Mouse (Mus musculus): ENCODE data around the gene Med17. TPM values are rescaled to one million over a fixed set of nuclear protein-coding genes. Genes with fewer than 3 reads are reported as not detected.
"Not testable (repeated sequence)": the region's sequence is repeated elsewhere in the genome, so short reads cannot be mapped to it uniquely, and the experiment has no call there.

Med17 gene
- polyA plus RNA-seq, 1 experiment from 2014 or later, result 20.5 TPM

GRCm38 (mm10) chr9:15302006-15302405, 22.3 kb upstream of the Med17 start:
- whole genome bisulfite sequencing, result 75% methylated on average over 6 of the region's 6 CpGs
- not testable (repeated sequence) for H3K9ac ChIP-seq (ENCODE audit: low read length); H3K36me3 ChIP-seq (ENCODE audit: control insufficient read depth, insufficient read depth, low read length); H3K4me2 ChIP-seq (ENCODE audit: low read length); ATAC-seq (ENCODE audit: insufficient number of reproducible peaks, insufficient read depth, low FRiP score, low read depth); H3K27me3 ChIP-seq (ENCODE audit: control insufficient read depth, insufficient read depth, low read length); H3K4me1 ChIP-seq (ENCODE audit: control insufficient read depth in 2 of 2, insufficient read depth in 2 of 2, low read length in 2 of 2); H3K27ac ChIP-seq (replicated peaks in 1 of 2; ENCODE audit: control insufficient read depth in 1 of 2, insufficient read depth in 1 of 2, low read depth in 2 of 2, low read length in 2 of 2); H3K4me3 ChIP-seq (ENCODE audit: control insufficient read depth in 1 of 2, insufficient read depth in 1 of 2, low read depth in 1 of 2, low read length in 2 of 2); H3K9me3 ChIP-seq (ENCODE audit: control insufficient read depth, low read length)

GRCm38 (mm10) chr9:15301399-15301798, 21.7 kb upstream of the Med17 start:
- Histone ChIP-seq H3K9ac (ENCODE audit: low read length) (0 out of 2 replicates have a peak overlapping the region, but pooled peaks have one; percentile 30), H3K4me3 (ENCODE audit: control insufficient read depth in 1 of 2, insufficient read depth in 1 of 2, low read depth in 1 of 2, low read length in 2 of 2) (no peak overlapping the region), H3K27ac (replicated peaks in 1 of 2; ENCODE audit: control insufficient read depth in 1 of 2, insufficient read depth in 1 of 2, low read depth in 2 of 2, low read length in 2 of 2) (peak overlapping the region; percentile 56 to 65), H3K4me2 (ENCODE audit: low read length) (peak overlapping the region; percentile 17; the same call in 1 of the 2 replicates), H3K9me3 (ENCODE audit: control insufficient read depth, low read length) (no peaks in the 10 kb centered on the region), H3K36me3 (ENCODE audit: control insufficient read depth, insufficient read depth, low read length) (peaks cover 10% of the 10 kb centered on the region; the same call in 1 of the 2 replicates), H3K27me3 (ENCODE audit: control insufficient read depth, insufficient read depth, low read length) (no peaks in the 10 kb centered on the region), H3K4me1 (ENCODE audit: control insufficient read depth in 2 of 2, insufficient read depth in 2 of 2, low read length in 2 of 2) (peaks cover 0 to 2% of the 10 kb centered on the region in 2 experiments; a peak in 1 of 4 replicates)
- WGBS, result 52% methylated on average over 6 of the region's 6 CpGs
- ATAC-seq (ENCODE audit: insufficient number of reproducible peaks, insufficient read depth, low FRiP score, low read depth), result no peak

GRCm38 (mm10) chr9:15300056-15300455, 20.3 kb upstream of the Med17 start:
- Histone ChIP-seq H3K36me3 (ENCODE audit: control insufficient read depth, insufficient read depth, low read length) (peaks cover 10% of the 10 kb centered on the region; the same call in 1 of the 2 replicates), H3K4me3 (ENCODE audit: control insufficient read depth in 1 of 2, insufficient read depth in 1 of 2, low read depth in 1 of 2, low read length in 2 of 2) (no peak overlapping the region), H3K27ac (replicated peaks in 1 of 2; ENCODE audit: control insufficient read depth in 1 of 2, insufficient read depth in 1 of 2, low read depth in 2 of 2, low read length in 2 of 2) (no peak overlapping the region), H3K4me1 (ENCODE audit: control insufficient read depth in 2 of 2, insufficient read depth in 2 of 2, low read length in 2 of 2) (peaks cover 0 to 2% of the 10 kb centered on the region in 2 experiments; a peak in 1 of 4 replicates), H3K27me3 (ENCODE audit: control insufficient read depth, insufficient read depth, low read length) (no peaks in the 10 kb centered on the region), H3K9ac (ENCODE audit: low read length) (no peak overlapping the region), H3K4me2 (ENCODE audit: low read length) (no peak overlapping the region), H3K9me3 (ENCODE audit: control insufficient read depth, low read length) (no peaks in the 10 kb centered on the region)
- no peak for ATAC-seq (ENCODE audit: insufficient number of reproducible peaks, insufficient read depth, low FRiP score, low read depth)
- 84% methylated on average over 5 of the region's 5 CpGs for WGBS

- 56% methylated on average over 2 of the region's 2 CpGs for WGBS
- peaks cover 0 to 2% of the 10 kb centered on the region in 2 experiments; a peak in 1 of 4 replicates for H3K4me1 ChIP-seq (ENCODE audit: control insufficient read depth in 2 of 2, insufficient read depth in 2 of 2, low read length in 2 of 2)
- H3K27me3 ChIP-seq (ENCODE audit: control insufficient read depth, insufficient read depth, low read length), result no peaks in the 10 kb centered on the region
- H3K27ac ChIP-seq (replicated peaks in 1 of 2; ENCODE audit: control insufficient read depth in 1 of 2, insufficient read depth in 1 of 2, low read depth in 2 of 2, low read length in 2 of 2), result no peak overlapping the region
- no peak overlapping the region for H3K4me2 ChIP-seq (ENCODE audit: low read length)
- no peaks in the 10 kb centered on the region for H3K9me3 ChIP-seq (ENCODE audit: control insufficient read depth, low read length)
- ATAC-seq (ENCODE audit: insufficient number of reproducible peaks, insufficient read depth, low FRiP score, low read depth), result no peak
- H3K36me3 ChIP-seq (ENCODE audit: control insufficient read depth, insufficient read depth, low read length), result peaks cover 10% of the 10 kb centered on the region; the same call in 1 of the 2 replicates
- no peak overlapping the region for H3K9ac ChIP-seq (ENCODE audit: low read length)
- no peak overlapping the region for H3K4me3 ChIP-seq (ENCODE audit: control insufficient read depth in 1 of 2, insufficient read depth in 1 of 2, low read depth in 1 of 2, low read length in 2 of 2)
Measured at GRCm38 (mm10) chr9:15298451-15298850, 18.7 kb upstream of the Med17 start.

GRCm38 (mm10) chr9:15297112-15297511, 17.4 kb upstream of the Med17 start:
- H3K36me3 ChIP-seq (ENCODE audit: control insufficient read depth, insufficient read depth, low read length), result peaks cover 10% of the 10 kb centered on the region; the same call in 1 of the 2 replicates
- no peak for ATAC-seq (ENCODE audit: insufficient number of reproducible peaks, insufficient read depth, low FRiP score, low read depth)
- H3K4me1 ChIP-seq (ENCODE audit: control insufficient read depth in 2 of 2, insufficient read depth in 2 of 2, low read length in 2 of 2), result peaks cover 0 to 2% of the 10 kb centered on the region in 2 experiments; a peak in 1 of 4 replicates
- no peaks in the 10 kb centered on the region for H3K27me3 ChIP-seq (ENCODE audit: control insufficient read depth, insufficient read depth, low read length)
- H3K27ac ChIP-seq (replicated peaks in 1 of 2; ENCODE audit: control insufficient read depth in 1 of 2, insufficient read depth in 1 of 2, low read depth in 2 of 2, low read length in 2 of 2), result no peak overlapping the region
- no peak overlapping the region for H3K4me2 ChIP-seq (ENCODE audit: low read length)
- no peak overlapping the region for H3K4me3 ChIP-seq (ENCODE audit: control insufficient read depth in 1 of 2, insufficient read depth in 1 of 2, low read depth in 1 of 2, low read length in 2 of 2)
- 85% methylated on average over 7 of the region's 7 CpGs for WGBS
- no peak overlapping the region for H3K9ac ChIP-seq (ENCODE audit: low read length)
- H3K9me3 ChIP-seq (ENCODE audit: control insufficient read depth, low read length), result no peaks in the 10 kb centered on the region

GRCm38 (mm10) chr9:15289251-15289650, 9.5 kb upstream of the Med17 start:
- Histone ChIP-seq H3K4me3 (ENCODE audit: control insufficient read depth in 1 of 2, insufficient read depth in 1 of 2, low read depth in 1 of 2, low read length in 2 of 2) (no peak overlapping the region), H3K36me3 (ENCODE audit: control insufficient read depth, insufficient read depth, low read length) (peaks cover 8% of the 10 kb centered on the region; the same call in 1 of the 2 replicates), H3K4me2 (ENCODE audit: low read length) (no peak overlapping the region), H3K27me3 (ENCODE audit: control insufficient read depth, insufficient read depth, low read length) (no peaks in the 10 kb centered on the region), H3K9me3 (ENCODE audit: control insufficient read depth, low read length) (no peaks in the 10 kb centered on the region), H3K4me1 (ENCODE audit: control insufficient read depth in 2 of 2, insufficient read depth in 2 of 2, low read length in 2 of 2) (peaks cover 0 to 3% of the 10 kb centered on the region in 2 experiments; a peak in 1 of 4 replicates), H3K27ac (replicated peaks in 1 of 2; ENCODE audit: control insufficient read depth in 1 of 2, insufficient read depth in 1 of 2, low read depth in 2 of 2, low read length in 2 of 2) (no peak overlapping the region), H3K9ac (ENCODE audit: low read length) (no peak overlapping the region)
- 59% methylated on average over 6 of the region's 6 CpGs for WGBS
- ATAC-seq (ENCODE audit: insufficient number of reproducible peaks, insufficient read depth, low FRiP score, low read depth), result no peak

GRCm38 (mm10) chr9:15288402-15288801, 8.7 kb upstream of the Med17 start:
- Histone ChIP-seq H3K4me2 (ENCODE audit: low read length) (no peak overlapping the region), H3K36me3 (ENCODE audit: control insufficient read depth, insufficient read depth, low read length) (peaks cover 8% of the 10 kb centered on the region; the same call in 1 of the 2 replicates), H3K4me3 (ENCODE audit: control insufficient read depth in 1 of 2, insufficient read depth in 1 of 2, low read depth in 1 of 2, low read length in 2 of 2) (no peak overlapping the region), H3K9ac (ENCODE audit: low read length) (no peak overlapping the region), H3K9me3 (ENCODE audit: control insufficient read depth, low read length) (no peaks in the 10 kb centered on the region), H3K4me1 (ENCODE audit: control insufficient read depth in 2 of 2, insufficient read depth in 2 of 2, low read length in 2 of 2) (peaks cover 0 to 3% of the 10 kb centered on the region in 2 experiments; a peak in 1 of 4 replicates), H3K27ac (replicated peaks in 1 of 2; ENCODE audit: control insufficient read depth in 1 of 2, insufficient read depth in 1 of 2, low read depth in 2 of 2, low read length in 2 of 2) (no peak overlapping the region), H3K27me3 (ENCODE audit: control insufficient read depth, insufficient read depth, low read length) (no peaks in the 10 kb centered on the region)
- 83% methylated on average over 3 of the region's 3 CpGs for WGBS
- ATAC-seq (ENCODE audit: insufficient number of reproducible peaks, insufficient read depth, low FRiP score, low read depth), result no peak

- H3K9me3 ChIP-seq (ENCODE audit: control insufficient read depth, low read length), result no peaks in the 10 kb centered on the region
- H3K27me3 ChIP-seq (ENCODE audit: control insufficient read depth, insufficient read depth, low read length), result no peaks in the 10 kb centered on the region
- H3K27ac ChIP-seq (replicated peaks in 1 of 2; ENCODE audit: control insufficient read depth in 1 of 2, insufficient read depth in 1 of 2, low read depth in 2 of 2, low read length in 2 of 2), result no peak overlapping the region
- H3K36me3 ChIP-seq (ENCODE audit: control insufficient read depth, insufficient read depth, low read length), result peaks cover 8% of the 10 kb centered on the region; the same call in 1 of the 2 replicates
- 72% methylated on average over 6 of the region's 6 CpGs for WGBS
- ATAC-seq (ENCODE audit: insufficient number of reproducible peaks, insufficient read depth, low FRiP score, low read depth), result no peak
- H3K4me2 ChIP-seq (ENCODE audit: low read length), result no peak overlapping the region
- no peak overlapping the region for H3K4me3 ChIP-seq (ENCODE audit: control insufficient read depth in 1 of 2, insufficient read depth in 1 of 2, low read depth in 1 of 2, low read length in 2 of 2)
- no peak overlapping the region for H3K9ac ChIP-seq (ENCODE audit: low read length)
- H3K4me1 ChIP-seq (ENCODE audit: control insufficient read depth in 2 of 2, insufficient read depth in 2 of 2, low read length in 2 of 2), result peaks cover 0 to 3% of the 10 kb centered on the region in 2 experiments; a peak in 1 of 4 replicates
Measured at GRCm38 (mm10) chr9:15287846-15288245, 8.1 kb upstream of the Med17 start.
